Comparison of ENCODE assay signal across 7 mouse cellular contexts in the genomic region with DNA sequence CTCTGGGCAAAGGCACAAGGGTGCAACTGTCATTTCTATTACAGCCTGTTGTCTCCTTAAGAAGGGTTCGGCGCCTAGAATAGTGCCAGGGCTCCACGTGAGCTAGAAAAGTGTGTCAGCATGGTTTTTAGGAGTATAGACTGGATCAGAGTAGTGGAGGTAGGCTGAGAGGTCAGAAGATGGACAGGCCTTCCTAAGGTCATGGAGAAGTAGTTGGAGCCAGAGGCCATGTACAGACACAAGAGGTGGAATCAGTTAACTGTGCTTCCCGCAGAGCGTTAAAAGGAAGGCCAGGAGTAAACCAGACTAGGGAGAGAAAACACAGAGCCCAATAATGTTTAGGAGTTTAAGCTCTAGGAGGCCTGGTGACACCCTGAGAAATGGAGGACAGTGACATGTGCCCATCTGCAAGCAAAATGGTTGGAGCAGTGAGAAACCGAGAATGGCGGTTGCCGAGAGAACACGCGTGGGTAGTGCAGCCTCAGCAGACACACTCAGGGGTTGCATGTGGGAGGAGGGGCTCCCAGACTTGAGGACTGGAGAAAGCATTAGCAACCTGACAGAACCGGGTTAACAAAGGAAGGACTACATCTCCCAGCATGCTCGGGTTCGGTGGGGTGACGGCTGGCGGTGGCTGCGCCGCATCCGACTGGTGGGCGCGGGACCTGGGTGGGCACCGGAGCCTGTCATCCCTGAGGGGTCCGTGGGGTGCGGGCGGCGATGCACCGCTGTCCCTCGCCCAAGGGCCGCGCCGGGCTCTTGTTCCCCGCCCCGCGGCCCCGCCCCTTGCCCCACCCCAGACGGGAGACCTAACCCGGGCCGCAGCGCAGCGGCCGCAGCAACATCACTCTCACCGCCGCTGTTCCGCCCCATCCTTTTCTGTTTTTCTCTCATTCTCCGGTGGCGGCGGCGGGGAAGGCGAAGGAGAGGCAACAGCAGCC. TPM values are rescaled to one million over a fixed set of nuclear protein-coding genes. Genes with fewer than 3 reads are reported as not detected.
DNase-seq lines count a peak whose midpoint lies in the region; ATAC-seq and TF ChIP-seq lines count a peak whose summit lies in the region.

Kif3c (plus strand) TSS at position 625 of the 941 bp plus-strand sequence.

- H3K9ac ChIP-seq in midbrain, embryonic 11.5 days (ENCODE audit: low read length): peak within 1 kb of the TSS; percentile 91

- 0 out of 2 replicates have a peak, but pooled peaks cover 3% of the 10 kb centered on the region for H3K27me3 ChIP-seq in embryonic facial prominence, embryonic 10.5 days (replicated peaks; ENCODE audit: low read depth, poor library complexity, severe bottlenecking)
- no peaks in the 10 kb centered on the region for H3K27me3 ChIP-seq in midbrain, embryonic 11.5 days (ENCODE audit: control insufficient read depth, insufficient read depth, low read length)
- peaks cover 6% of the 10 kb centered on the region; the same call in 1 of the 2 replicates for H3K27me3 ChIP-seq in small intestine, adult 2 months (ENCODE audit: control insufficient read depth, insufficient read depth, low read length)

- peak within 1 kb of the TSS; percentile 77 for H3K4me2 ChIP-seq in midbrain, embryonic 11.5 days

- 7% methylated on average over 48 of the region's 48 CpGs for WGBS in embryonic facial prominence, embryonic 10.5 days
- WGBS in midbrain, embryonic 11.5 days: 9% methylated on average over 36 of the region's 48 CpGs
- 12% methylated on average over 47 of the region's 48 CpGs for WGBS in small intestine, adult 2 months

- intact Hi-C loops in left cerebral cortex, postnatal 4 days (cut with DNase I): no loop called here

- peaks cover 31% of the 10 kb centered on the region for H3K4me1 ChIP-seq in embryonic facial prominence, embryonic 10.5 days
- H3K4me1 ChIP-seq in midbrain, embryonic 11.5 days (ENCODE audit: control insufficient read depth, insufficient read depth, low read length): peaks cover 17% of the 10 kb centered on the region
- peaks cover 6% of the 10 kb centered on the region for H3K4me1 ChIP-seq in small intestine, adult 2 months (ENCODE audit: control insufficient read depth, insufficient read depth, insufficient read length, low read length)

- H3K9me3 ChIP-seq in embryonic facial prominence, embryonic 10.5 days: peaks cover 18% of the 10 kb centered on the region
- H3K9me3 ChIP-seq in midbrain, embryonic 11.5 days (ENCODE audit: control insufficient read depth, low read length): no peaks in the 10 kb centered on the region; the same call in 1 of the 2 replicates

- no peak for TF ChIP-seq POLR2A in small intestine, adult 2 months (IDR thresholded peaks at IDR 0.05; ENCODE audit: low read depth, low read length)

- peak; percentile 70 for DNase-seq in adrenal gland, adult 8-10 months
- peak; percentile 90 for DNase-seq in embryonic facial prominence, embryonic 10.5 days (ENCODE audit: low spot score)
- peak; percentile 97 for DNase-seq in heart, adult 11 months
- DNase-seq in kidney, adult 11 months: peak; percentile 67
- peak; percentile 89 for DNase-seq in left cerebral cortex, postnatal 4 days
- peak; percentile 98 for DNase-seq in midbrain, embryonic 11.5 days (ENCODE audit: low spot score, missing footprints)

- TF ChIP-seq CTCF in small intestine, adult 2 months (IDR thresholded peaks at IDR 0.05; ENCODE audit: extremely low read depth, insufficient read length, insufficient replicate concordance, low read depth, low read length): no peak

- peak within 1 kb of the TSS; percentile 91 for H3K27ac ChIP-seq in embryonic facial prominence, embryonic 10.5 days (replicated peaks)
- H3K27ac ChIP-seq in midbrain, embryonic 11.5 days (ENCODE audit: low read depth, low read length): peak within 1 kb of the TSS; percentile 73
- H3K27ac ChIP-seq in small intestine, adult 2 months (ENCODE audit: insufficient read depth, low read depth, low read length): no peak within 1 kb of the TSS

- peak; percentile 94 for ATAC-seq in midbrain, embryonic 11.5 days (ENCODE audit: low FRiP score)

- peaks cover 18% of the 10 kb centered on the region for H3K36me3 ChIP-seq in embryonic facial prominence, embryonic 10.5 days (replicated peaks)
- H3K36me3 ChIP-seq in midbrain, embryonic 11.5 days (ENCODE audit: control insufficient read depth, insufficient read depth, low read length): peaks cover 11% of the 10 kb centered on the region
- no peaks in the 10 kb centered on the region for H3K36me3 ChIP-seq in small intestine, adult 2 months (ENCODE audit: control insufficient read depth, insufficient read depth, low read length)

- peak within 1 kb of the TSS; percentile 81 for H3K4me3 ChIP-seq in embryonic facial prominence, embryonic 10.5 days
- peak within 1 kb of the TSS; percentile 74 for H3K4me3 ChIP-seq in midbrain, embryonic 11.5 days (ENCODE audit: low read depth, low read length)
- peak within 1 kb of the TSS; percentile 86 for H3K4me3 ChIP-seq in small intestine, adult 2 months (ENCODE audit: low read depth, low read length)

RNA-seq across cellular contexts. Expression of gene Kif3c, which starts in this region (rescaled TPM):
- total RNA-seq in adrenal gland, adult 8-10 months (2022): 10 to 100 TPM; 32.7 to 53.6 (median 38.6) TPM
- polyA plus RNA-seq in embryonic facial prominence, embryonic 10.5 days (2016; fragmentation: Nextera tagmentation; extraction: Ambion mirVana): 18.4 and 20.5 TPM in 2 replicates
- 100 to 1,000 TPM; 204 to 210 TPM for total RNA-seq in left cerebral cortex, postnatal 4 days (2021)
- 24.0 and 25.7 TPM in 2 replicates for polyA plus RNA-seq in midbrain, embryonic 11.5 days (2014; fragmentation: Nextera tagmentation; extraction: Ambion mirVana)
- 1.5 and 2.1 TPM in 2 replicates for polyA plus RNA-seq in small intestine, adult 2 months (2012; rRNA removed)
